Mouse (Mus musculus) limb, embryonic 15.5 days (tissue): ENCODE results near the gene Lrmda. TPM values are rescaled to one million over a fixed set of nuclear protein-coding genes. Genes with fewer than 3 reads are reported as not detected.

ENCODE experiments used
- ATAC-seq: fragments of 200-750 bp; cut with Nextera tagmentation; 2 replicates; pipeline ENCODE4 v1.8.0; 2017; ENCODE audit warnings: low read depth, moderate TSS enrichment; ENCODE audit not compliant: insufficient number of reproducible peaks, low FRiP score, low TSS enrichment
- H3K27ac ChIP-seq: fragments of 300-500 bp; sonication (generic); 2 replicates; pipeline ENCODE4 v1.5.1; 2015; ENCODE audit warnings: moderate library complexity, mild to moderate bottlenecking, inconsistent platforms
- H3K27me3 ChIP-seq: fragments of 300-500 bp; sonication (generic); 2 replicates; pipeline ENCODE4 v1.6.1; 2015; ENCODE audit warnings: inconsistent platforms
- H3K36me3 ChIP-seq: fragments of 300-500 bp; sonication (generic); 2 replicates; pipeline ENCODE4 v1.6.1; 2015; ENCODE audit warnings: inconsistent platforms
- H3K4me1 ChIP-seq: fragments of 300-500 bp; sonication (generic); 2 replicates; pipeline ENCODE4 v1.6.1; 2015; ENCODE audit warnings: inconsistent platforms
- H3K4me2 ChIP-seq: fragments of 300-500 bp; sonication (generic); 2 replicates; pipeline ENCODE4 v1.6.1; 2015; ENCODE audit warnings: mild to moderate bottlenecking, inconsistent platforms
- H3K4me3 ChIP-seq: fragments of 300-500 bp; sonication (generic); 2 replicates; pipeline ENCODE4 v1.5.1; 2015; ENCODE audit warnings: mild to moderate bottlenecking, inconsistent platforms
- H3K9ac ChIP-seq: fragments of 300-500 bp; sonication (generic); 2 replicates; pipeline ENCODE4 v1.6.1; 2015; ENCODE audit warnings: inconsistent platforms
- H3K9me3 ChIP-seq: fragments of 300-500 bp; sonication (generic); 2 replicates; pipeline ENCODE4 v1.6.1; 2016; ENCODE audit warnings: inconsistent platforms
- WGBS: fragments of 180-500 bp; shearing (Covaris S2); methylation state at CpG from one replicate; pipeline ENCODE4 v1.1.7; 2015; 5-methylcytosine and 5-hydroxymethylcytosine counted together
- polyA plus RNA-seq: library from polyadenylated mRNA; unstranded; fragments of >200 nt; fragmentation: Nextera tagmentation; extraction: Ambion mirVana; gene quantifications from 2 replicates; pipeline ENCODE4 v1.2.1, GENCODE M21; 2015

The Lrmda gene
- polyA plus RNA-seq, 1 experiment from 2014 or later, result 0.17 TPM

GRCm38 (mm10) chr14:22591186-22591585 lies 571.7 kb downstream of the Lrmda start:
- ATAC-seq, result no peak
- Histone ChIP-seq H3K4me3 (no peak overlapping the region), H3K4me2 (no peak overlapping the region), H3K36me3 (no peaks in the 10 kb centered on the region), H3K27ac (no peak overlapping the region), H3K4me1 (peaks cover 17% of the 10 kb centered on the region), H3K9ac (no peak overlapping the region), H3K9me3 (no peaks in the 10 kb centered on the region), H3K27me3 (no peaks in the 10 kb centered on the region)
- WGBS, result 34% methylated on average over 2 of the region's 2 CpGs

- Histone ChIP-seq H3K9ac (no peak overlapping the region), H3K4me2 (no peak overlapping the region), H3K4me3 (no peak overlapping the region), H3K27ac (peak overlapping the region; percentile 18; the same call in 1 of the 2 replicates), H3K27me3 (no peaks in the 10 kb centered on the region), H3K9me3 (no peaks in the 10 kb centered on the region), H3K4me1 (peaks cover 12% of the 10 kb centered on the region), H3K36me3 (no peaks in the 10 kb centered on the region)
- 33% methylated on average over 2 of the region's 2 CpGs for WGBS
- ATAC-seq, result no peak
These were observed 578.0 kb downstream of the Lrmda start for GRCm38 (mm10) chr14:22597508-22597907.

DNA sequence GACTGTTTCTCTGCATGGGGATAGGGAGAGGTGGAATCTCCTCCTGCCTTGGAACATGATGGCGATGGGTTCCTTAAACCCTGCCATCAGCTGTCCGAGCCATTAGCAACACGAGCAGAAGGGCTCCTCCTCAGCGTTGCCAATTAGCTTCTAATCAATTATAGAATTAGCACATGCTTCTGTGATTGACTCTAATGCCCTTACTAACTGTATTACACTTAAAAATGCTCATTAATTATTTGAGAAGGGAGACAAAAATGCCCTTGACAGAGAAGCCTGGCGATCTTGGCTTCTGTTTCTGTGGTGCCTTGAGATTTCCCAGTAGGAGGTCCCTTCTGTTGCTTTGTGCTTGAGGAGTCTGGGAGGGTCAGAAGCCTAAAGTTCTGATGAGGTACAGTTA lies 579.1 kb downstream of the Lrmda start:
- Histone ChIP-seq H3K4me3 (no peak overlapping the region), H3K9me3 (no peaks in the 10 kb centered on the region), H3K9ac (no peak overlapping the region), H3K4me1 (peaks cover 12% of the 10 kb centered on the region), H3K27ac (no peak overlapping the region), H3K27me3 (no peaks in the 10 kb centered on the region), H3K4me2 (no peak overlapping the region), H3K36me3 (no peaks in the 10 kb centered on the region)
- ATAC-seq, result no peak
- 83% methylated on average over 5 of the region's 5 CpGs for WGBS

DNA sequence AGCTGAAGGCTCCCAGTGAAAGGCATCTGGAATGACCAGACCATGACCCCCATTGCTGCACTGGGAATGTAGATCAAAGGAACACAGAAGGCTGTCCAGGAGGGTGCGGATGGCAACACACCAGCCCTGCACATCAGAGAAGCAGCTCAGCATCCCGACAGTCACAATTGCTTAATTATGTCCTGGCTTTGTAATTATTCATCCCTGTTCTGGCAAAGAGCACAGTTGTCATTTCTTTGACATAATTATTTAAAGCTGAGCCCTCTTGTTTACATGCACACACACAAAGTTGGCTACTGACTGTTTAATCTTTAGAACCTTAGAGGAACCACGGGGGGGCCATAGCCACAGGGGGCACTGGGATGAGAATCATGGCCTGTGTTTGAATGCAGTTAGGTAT lies 580.7 kb downstream of the Lrmda start:
- no peaks in the 10 kb centered on the region for H3K9me3 ChIP-seq
- no peak overlapping the region for H3K4me2 ChIP-seq
- no peak for ATAC-seq
- 34% methylated on average over 3 of the region's 3 CpGs for WGBS
- H3K27ac ChIP-seq, result no peak overlapping the region
- H3K4me1 ChIP-seq, result peaks cover 12% of the 10 kb centered on the region
- H3K4me3 ChIP-seq, result no peak overlapping the region
- no peaks in the 10 kb centered on the region for H3K27me3 ChIP-seq
- H3K9ac ChIP-seq, result no peak overlapping the region
- no peaks in the 10 kb centered on the region for H3K36me3 ChIP-seq

- H3K27me3 ChIP-seq, result no peaks in the 10 kb centered on the region
- H3K4me3 ChIP-seq, result no peak overlapping the region
- 91% methylated on average over 2 of the region's 2 CpGs for WGBS
- H3K4me1 ChIP-seq, result peaks cover 10% of the 10 kb centered on the region
- no peak for ATAC-seq
- H3K9ac ChIP-seq, result no peak overlapping the region
- H3K9me3 ChIP-seq, result no peaks in the 10 kb centered on the region
- no peak overlapping the region for H3K27ac ChIP-seq
- H3K4me2 ChIP-seq, result no peak overlapping the region
- H3K36me3 ChIP-seq, result no peaks in the 10 kb centered on the region
These were observed 582.8 kb downstream of the Lrmda start for GRCm38 (mm10) chr14:22602308-22602707.

- no peak overlapping the region for H3K9ac ChIP-seq
- no peaks in the 10 kb centered on the region for H3K9me3 ChIP-seq
- no peak overlapping the region for H3K27ac ChIP-seq
- H3K4me2 ChIP-seq, result no peak overlapping the region
- H3K4me1 ChIP-seq, result peaks cover 12% of the 10 kb centered on the region
- no peaks in the 10 kb centered on the region for H3K36me3 ChIP-seq
- no peak for ATAC-seq
- no peaks in the 10 kb centered on the region for H3K27me3 ChIP-seq
- no peak overlapping the region for H3K4me3 ChIP-seq
- 53% methylated on average over 5 of the region's 5 CpGs for WGBS
These were observed 589.1 kb downstream of the Lrmda start for GRCm38 (mm10) chr14:22608599-22608998.

GRCm38 (mm10) chr14:22609261-22610245 lies 590.0 kb downstream of the Lrmda start:
- Histone ChIP-seq H3K27ac (peak overlapping the region; percentile 47; the same call in 1 of the 2 replicates), H3K4me2 (no peak overlapping the region), H3K36me3 (no peaks in the 10 kb centered on the region), H3K4me1 (peaks cover 12% of the 10 kb centered on the region), H3K9ac (no peak overlapping the region), H3K9me3 (no peaks in the 10 kb centered on the region), H3K4me3 (no peak overlapping the region), H3K27me3 (no peaks in the 10 kb centered on the region)
- 0 out of 2 replicates have a peak, but pooled peaks have one; percentile 40 for ATAC-seq
- WGBS, result 24% methylated on average over 13 of the region's 13 CpGs

- no peaks in the 10 kb centered on the region for H3K27me3 ChIP-seq
- no peaks in the 10 kb centered on the region for H3K9me3 ChIP-seq
- no peak overlapping the region for H3K9ac ChIP-seq
- H3K4me1 ChIP-seq, result peaks cover 12% of the 10 kb centered on the region
- H3K36me3 ChIP-seq, result no peaks in the 10 kb centered on the region
- no peak overlapping the region for H3K4me2 ChIP-seq
- no peak overlapping the region for H3K27ac ChIP-seq
- 82% methylated on average over 3 of the region's 3 CpGs for WGBS
- no peak overlapping the region for H3K4me3 ChIP-seq
- ATAC-seq, result no peak
These were observed 591.5 kb downstream of the Lrmda start for GRCm38 (mm10) chr14:22611011-22611410.

DNA sequence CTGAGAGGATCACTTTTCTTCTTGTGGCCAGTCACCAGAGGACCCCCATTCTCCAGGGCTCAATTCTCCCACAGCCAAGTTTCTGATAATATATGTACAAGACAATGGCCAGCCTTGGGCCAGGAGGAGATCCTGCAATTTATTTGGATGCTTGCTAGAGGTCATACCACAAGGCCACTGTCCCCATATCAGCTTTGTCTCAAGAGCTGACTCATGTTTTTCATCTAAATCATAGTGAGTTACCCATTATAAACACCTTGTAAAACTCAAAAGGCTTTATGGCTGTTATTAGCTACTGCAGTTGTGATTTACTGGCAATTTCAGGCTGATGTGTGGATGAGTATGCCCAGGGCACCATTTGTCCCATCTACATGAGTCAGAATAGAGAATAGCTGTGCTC lies 600.7 kb downstream of the Lrmda start:
- Histone ChIP-seq H3K36me3 (no peaks in the 10 kb centered on the region), H3K27me3 (no peaks in the 10 kb centered on the region), H3K4me1 (no peaks in the 10 kb centered on the region), H3K27ac (no peak overlapping the region), H3K9ac (no peak overlapping the region), H3K9me3 (no peaks in the 10 kb centered on the region), H3K4me3 (no peak overlapping the region), H3K4me2 (no peak overlapping the region)
- no peak for ATAC-seq

DNA sequence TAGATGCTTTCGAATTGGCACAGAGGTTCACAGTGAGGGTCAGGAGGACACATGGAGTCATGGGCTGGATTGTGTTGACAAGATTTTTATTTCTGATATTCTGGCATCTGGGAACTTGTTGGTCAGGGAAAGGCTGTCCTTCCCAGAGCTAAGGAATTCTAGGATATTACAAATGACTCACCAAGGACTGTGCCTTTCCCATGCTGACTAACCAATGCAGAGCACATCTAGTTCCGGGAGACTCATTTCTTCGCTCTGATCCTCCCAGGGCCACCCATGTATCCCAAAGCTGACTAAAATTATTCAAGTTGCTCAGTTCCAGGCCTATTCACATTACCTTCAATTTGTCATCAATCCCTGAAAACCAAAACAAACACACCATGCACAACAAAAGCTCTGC lies 602.4 kb downstream of the Lrmda start:
- Histone ChIP-seq H3K4me2 (no peak overlapping the region), H3K27ac (no peak overlapping the region), H3K36me3 (no peaks in the 10 kb centered on the region), H3K4me1 (no peaks in the 10 kb centered on the region; the same call in 1 of the 2 replicates), H3K9ac (no peak overlapping the region), H3K4me3 (no peak overlapping the region), H3K9me3 (no peaks in the 10 kb centered on the region), H3K27me3 (no peaks in the 10 kb centered on the region)
- no peak for ATAC-seq
- 90% methylated on average over 3 of the region's 3 CpGs for WGBS

GRCm38 (mm10) chr14:22627105-22627829 lies 607.8 kb downstream of the Lrmda start:
- no peak overlapping the region; the same call in 1 of the 2 replicates for H3K27ac ChIP-seq
- no peak for ATAC-seq
- no peaks in the 10 kb centered on the region; the same call in none of the 2 replicates for H3K4me1 ChIP-seq
- H3K9ac ChIP-seq, result no peak overlapping the region
- H3K36me3 ChIP-seq, result no peaks in the 10 kb centered on the region
- H3K9me3 ChIP-seq, result no peaks in the 10 kb centered on the region
- H3K27me3 ChIP-seq, result no peaks in the 10 kb centered on the region
- 43% methylated on average over 8 of the region's 8 CpGs for WGBS
- H3K4me2 ChIP-seq, result no peak overlapping the region
- H3K4me3 ChIP-seq, result no peak overlapping the region

- ATAC-seq, result no peak
These were observed 610.9 kb downstream of the Lrmda start for GRCm38 (mm10) chr14:22630361-22630867.

More at GRCm38 (mm10) chr14:22630361-22630867, 610.9 kb downstream of the Lrmda start:
- Histone ChIP-seq H3K36me3 (no peaks in the 10 kb centered on the region), H3K4me2 (no peak overlapping the region), H3K9me3 (no peaks in the 10 kb centered on the region), H3K4me1 (no peaks in the 10 kb centered on the region; the same call in none of the 2 replicates), H3K4me3 (no peak overlapping the region), H3K27ac (no peak overlapping the region), H3K27me3 (no peaks in the 10 kb centered on the region), H3K9ac (no peak overlapping the region)
- WGBS, result 74% methylated on average over 9 of the region's 9 CpGs
